Mouse (Mus musculus) heart, embryonic 14.5 days (tissue): ENCODE measurements around the gene Pak3. TPM values are rescaled to one million over a fixed set of nuclear protein-coding genes. Genes with fewer than 3 reads are reported as not detected.

Experiments
- ATAC-seq: fragments of 200-750 bp; cut with Nextera tagmentation; 2 replicates; pipeline ENCODE4 v1.8.0; 2017; ENCODE audit warnings: low read depth, moderate TSS enrichment; ENCODE audit not compliant: insufficient number of reproducible peaks, insufficient read depth, low FRiP score
- H3K27ac ChIP-seq, 2 experiments: fragments of 200-500 bp in 1 of 2; fragments of 300-500 bp in 1 of 2; sonication (generic) in 1 of 2; replicated peaks in 1 of 2; 2 replicates each; pipeline ENCODE4 v1.5.1; 2012 to 2014; ENCODE audit warnings: low read depth in 2 of 2, low read length in 2 of 2, control low read depth in 1 of 2, mild to moderate bottlenecking in 1 of 2, mixed read lengths in 1 of 2; ENCODE audit not compliant: control insufficient read depth in 1 of 2, insufficient read depth in 1 of 2
- H3K27me3 ChIP-seq: fragments of 300-500 bp; sonication (generic); 2 replicates; pipeline ENCODE4 v1.6.1; 2014; ENCODE audit warnings: mild to moderate bottlenecking, low read length, control low read depth; ENCODE audit not compliant: control insufficient read depth, insufficient read depth
- H3K36me3 ChIP-seq: fragments of 300-500 bp; sonication (generic); 2 replicates; pipeline ENCODE4 v1.6.1; 2014; ENCODE audit warnings: mild to moderate bottlenecking, control low read depth, low read length, mixed read lengths; ENCODE audit not compliant: control insufficient read depth, insufficient read depth
- H3K4me1 ChIP-seq, 2 experiments: fragments of 200-500 bp in 1 of 2; fragments of 300-500 bp in 1 of 2; sonication (generic) in 1 of 2; 2 replicates each; pipeline ENCODE4 v1.6.1; 2012 to 2014; ENCODE audit warnings: low read length in 2 of 2, control low read depth in 1 of 2, mixed read lengths in 1 of 2; ENCODE audit not compliant: control insufficient read depth in 2 of 2, insufficient read depth in 2 of 2
- H3K4me2 ChIP-seq: fragments of 300-500 bp; sonication (generic); 2 replicates; pipeline ENCODE4 v1.6.1; 2014; ENCODE audit warnings: mild to moderate bottlenecking, low read length
- H3K4me3 ChIP-seq, 2 experiments: fragments of 200-500 bp in 1 of 2; fragments of 300-500 bp in 1 of 2; sonication (generic) in 1 of 2; 2 replicates each; pipeline ENCODE4 v1.5.1; 2012 to 2014; ENCODE audit warnings: low read length in 2 of 2, mild to moderate bottlenecking in 2 of 2, control low read depth in 1 of 2, low read depth in 1 of 2, moderate library complexity in 1 of 2; ENCODE audit not compliant: control insufficient read depth in 1 of 2, insufficient read depth in 1 of 2
- H3K9ac ChIP-seq: fragments of 300-500 bp; sonication (generic); 2 replicates; pipeline ENCODE4 v1.6.1; 2014; ENCODE audit warnings: mild to moderate bottlenecking, low read length
- H3K9me3 ChIP-seq: fragments of 300-500 bp; sonication (generic); 2 replicates; pipeline ENCODE4 v1.6.1; 2016; ENCODE audit warnings: low read length, control low read depth; ENCODE audit not compliant: control insufficient read depth
- WGBS: fragments of 180-500 bp; shearing (Covaris S2); extraction: QIAGEN DNeasy Blood & Tissue Kit; methylation state at CpG from one replicate; pipeline ENCODE4 v1.1.7; 2014; 5-methylcytosine and 5-hydroxymethylcytosine counted together
- polyA plus RNA-seq: library from polyadenylated mRNA; unstranded; fragments of >200 nt; fragmentation: Nextera tagmentation; extraction: Ambion mirVana; gene quantifications from 2 replicates; pipeline ENCODE4 v1.2.1, GENCODE M21; 2014

Gene Pak3
- polyA plus RNA-seq, 1 experiment from 2014 or later = 10.4 TPM

- Histone ChIP-seq H3K4me2 (no peak overlapping the region), H3K4me1 (no peaks in the 10 kb centered on the region), H3K27ac (no peak overlapping the region), H3K4me3 (no peak overlapping the region), H3K9ac (no peak overlapping the region), H3K36me3 (no peaks in the 10 kb centered on the region), H3K27me3 (0 out of 2 replicates have a peak, but pooled peaks cover 2% of the 10 kb centered on the region), H3K9me3 (no peaks in the 10 kb centered on the region)
- ATAC-seq = no peak
- 84% methylated on average over 3 of the region's 3 CpGs for WGBS
Observed at GRCm38 (mm10) chrX:143532331-143532730, 13.9 kb downstream of the Pak3 start.

GRCm38 (mm10) chrX:143533574-143533973, 15.2 kb downstream of the Pak3 start:
- Histone ChIP-seq H3K9ac (no peak overlapping the region), H3K36me3 (no peaks in the 10 kb centered on the region), H3K4me1 (no peaks in the 10 kb centered on the region), H3K27me3 (0 out of 2 replicates have a peak, but pooled peaks cover 2% of the 10 kb centered on the region), H3K9me3 (no peaks in the 10 kb centered on the region), H3K4me3 (no peak overlapping the region), H3K27ac (no peak overlapping the region), H3K4me2 (no peak overlapping the region)
- WGBS = 57% methylated on average over 3 of the region's 3 CpGs
- ATAC-seq = no peak

- H3K4me2 ChIP-seq = no peak overlapping the region
- H3K27ac ChIP-seq = no peak overlapping the region
- no peak overlapping the region for H3K9ac ChIP-seq
- peaks cover 0 to 4% of the 10 kb centered on the region in 2 experiments; a peak in 1 of 4 replicates for H3K4me1 ChIP-seq
- WGBS = 64% methylated on average over 2 of the region's 2 CpGs
- no peaks in the 10 kb centered on the region for H3K36me3 ChIP-seq
- H3K27me3 ChIP-seq = no peaks in the 10 kb centered on the region
- ATAC-seq = no peak
- H3K9me3 ChIP-seq = no peaks in the 10 kb centered on the region
- no peak overlapping the region for H3K4me3 ChIP-seq
Observed at GRCm38 (mm10) chrX:143542756-143543155, 24.4 kb downstream of the Pak3 start.

GRCm38 (mm10) chrX:143543186-143543793, 24.9 kb downstream of the Pak3 start:
- Histone ChIP-seq H3K27me3 (no peaks in the 10 kb centered on the region), H3K9ac (no peak overlapping the region), H3K9me3 (no peaks in the 10 kb centered on the region), H3K36me3 (no peaks in the 10 kb centered on the region), H3K4me3 (no peak overlapping the region), H3K4me1 (peaks cover 0 to 4% of the 10 kb centered on the region in 2 experiments; a peak in 1 of 4 replicates), H3K4me2 (no peak overlapping the region), H3K27ac (no peak overlapping the region)
- 42% methylated on average over 7 of the region's 7 CpGs for WGBS
- no peak for ATAC-seq

- H3K4me1 ChIP-seq = no peaks in the 10 kb centered on the region
- 34% methylated on average over 2 of the region's 2 CpGs for WGBS
- no peaks in the 10 kb centered on the region for H3K36me3 ChIP-seq
- no peak overlapping the region for H3K4me2 ChIP-seq
- no peak overlapping the region for H3K27ac ChIP-seq
- H3K9me3 ChIP-seq = no peaks in the 10 kb centered on the region
- no peaks in the 10 kb centered on the region for H3K27me3 ChIP-seq
- H3K4me3 ChIP-seq = no peak overlapping the region
- peak; percentile 47 for ATAC-seq
- no peak overlapping the region for H3K9ac ChIP-seq
Observed at GRCm38 (mm10) chrX:143573691-143574090, 55.3 kb downstream of the Pak3 start.

GRCm38 (mm10) chrX:143579925-143580324, 61.5 kb downstream of the Pak3 start:
- no peaks in the 10 kb centered on the region for H3K4me1 ChIP-seq
- no peaks in the 10 kb centered on the region for H3K27me3 ChIP-seq
- H3K4me2 ChIP-seq = no peak overlapping the region
- no peak overlapping the region for H3K27ac ChIP-seq
- ATAC-seq = no peak
- no peak overlapping the region for H3K4me3 ChIP-seq
- H3K9ac ChIP-seq = no peak overlapping the region
- WGBS = 59% methylated on average over 2 of the region's 2 CpGs
- no peaks in the 10 kb centered on the region for H3K9me3 ChIP-seq
- H3K36me3 ChIP-seq = no peaks in the 10 kb centered on the region

GRCm38 (mm10) chrX:143580458-143580959, 62.1 kb downstream of the Pak3 start:
- H3K9ac ChIP-seq = no peak overlapping the region
- ATAC-seq = no peak
- H3K4me3 ChIP-seq = no peak overlapping the region
- H3K9me3 ChIP-seq = no peaks in the 10 kb centered on the region
- H3K27ac ChIP-seq = no peak overlapping the region
- H3K27me3 ChIP-seq = no peaks in the 10 kb centered on the region
- WGBS = 53% methylated on average over 2 of the region's 2 CpGs
- no peaks in the 10 kb centered on the region for H3K36me3 ChIP-seq
- H3K4me2 ChIP-seq = no peak overlapping the region
- H3K4me1 ChIP-seq = no peaks in the 10 kb centered on the region
